Mouse (Mus musculus): ENCODE data around the gene Jag2. TPM values are rescaled to one million over a fixed set of nuclear protein-coding genes. Genes with fewer than 3 reads are reported as not detected.
A peak's percentile ranks its signal among the peaks of the same experiment; 100 is the strongest.

The Jag2 gene
- polyA plus RNA-seq, 1 experiment from 2014 or later, result 3.7 TPM

GRCm38 (mm10) chr12:112876332-112877072 is 53.1 kb downstream of the Jag2 start:
- 0 out of 2 replicates have a peak overlapping the region, but pooled peaks have one; percentile 43 for H3K9ac ChIP-seq
- no peak overlapping the region for H3K27ac ChIP-seq
- peaks cover 35% of the 10 kb centered on the region for H3K4me1 ChIP-seq (replicated peaks)
- WGBS, result 6% methylated on average over 28 of the region's 28 CpGs
- no peaks in the 10 kb centered on the region for H3K36me3 ChIP-seq
- H3K27me3 ChIP-seq, result peaks cover 93% of the 10 kb centered on the region
- peak overlapping the region; percentile 83 for H3K4me2 ChIP-seq
- no peaks in the 10 kb centered on the region for H3K9me3 ChIP-seq (replicated peaks)
- peak overlapping the region; percentile 45 for H3K4me3 ChIP-seq
- ATAC-seq (replicated peaks; ENCODE audit: insufficient number of reproducible peaks, insufficient read depth, low FRiP score, low read depth), result no peak

- Histone ChIP-seq H3K4me2 (no peak overlapping the region), H3K4me3 (no peak overlapping the region), H3K4me1 (replicated peaks) (peaks cover 38% of the 10 kb centered on the region), H3K9ac (no peak overlapping the region), H3K36me3 (no peaks in the 10 kb centered on the region), H3K9me3 (replicated peaks) (no peaks in the 10 kb centered on the region), H3K27me3 (peaks cover 99% of the 10 kb centered on the region), H3K27ac (no peak overlapping the region)
- peak; percentile 23; the same call in 1 of the 2 replicates for ATAC-seq (replicated peaks; ENCODE audit: insufficient number of reproducible peaks, insufficient read depth, low FRiP score, low read depth)
- WGBS, result 20% methylated on average over 16 of the region's 16 CpGs
Measured at GRCm38 (mm10) chr12:112875225-112876013, 54.2 kb downstream of the Jag2 start.

- Histone ChIP-seq H3K9ac (no peak overlapping the region), H3K27me3 (peaks cover 89% of the 10 kb centered on the region), H3K9me3 (replicated peaks) (no peaks in the 10 kb centered on the region), H3K4me3 (peak overlapping the region; percentile 30; the same call in 1 of the 2 replicates), H3K36me3 (no peaks in the 10 kb centered on the region), H3K4me1 (replicated peaks) (peaks cover 43% of the 10 kb centered on the region), H3K27ac (no peak overlapping the region), H3K4me2 (peak overlapping the region; percentile 59)
- ATAC-seq (replicated peaks; ENCODE audit: insufficient number of reproducible peaks, insufficient read depth, low FRiP score, low read depth), result no peak
- 14% methylated on average over 22 of the region's 22 CpGs for WGBS
Measured at GRCm38 (mm10) chr12:112874199-112874598, 55.4 kb downstream of the Jag2 start.

- Histone ChIP-seq H3K27me3 (peaks cover 87% of the 10 kb centered on the region), H3K4me2 (peak overlapping the region; percentile 59), H3K9me3 (replicated peaks) (no peaks in the 10 kb centered on the region), H3K36me3 (no peaks in the 10 kb centered on the region), H3K4me1 (replicated peaks) (peaks cover 43% of the 10 kb centered on the region), H3K4me3 (peak overlapping the region; percentile 30; the same call in 1 of the 2 replicates), H3K27ac (no peak overlapping the region), H3K9ac (no peak overlapping the region)
- 19% methylated on average over 18 of the region's 18 CpGs for WGBS
- no peak for ATAC-seq (replicated peaks; ENCODE audit: insufficient number of reproducible peaks, insufficient read depth, low FRiP score, low read depth)
Measured at GRCm38 (mm10) chr12:112873452-112874190, 56.0 kb downstream of the Jag2 start.

GRCm38 (mm10) chr12:112872991-112873390 is 56.6 kb downstream of the Jag2 start:
- Histone ChIP-seq H3K4me3 (no peak overlapping the region), H3K4me1 (replicated peaks) (peaks cover 44% of the 10 kb centered on the region), H3K9ac (no peak overlapping the region), H3K27me3 (peaks cover 86% of the 10 kb centered on the region), H3K36me3 (no peaks in the 10 kb centered on the region), H3K9me3 (replicated peaks) (no peaks in the 10 kb centered on the region), H3K4me2 (no peak overlapping the region), H3K27ac (no peak overlapping the region)
- no peak for ATAC-seq (replicated peaks; ENCODE audit: insufficient number of reproducible peaks, insufficient read depth, low FRiP score, low read depth)
- WGBS, result 75% methylated on average over 10 of the region's 10 CpGs

- H3K27ac ChIP-seq, result no peak overlapping the region
- 82% methylated on average over 2 of the region's 2 CpGs for WGBS
- no peak overlapping the region for H3K4me3 ChIP-seq
- peaks cover 69% of the 10 kb centered on the region for H3K27me3 ChIP-seq
- no peaks in the 10 kb centered on the region for H3K9me3 ChIP-seq (replicated peaks)
- H3K9ac ChIP-seq, result no peak overlapping the region
- no peak overlapping the region for H3K4me2 ChIP-seq
- H3K36me3 ChIP-seq, result no peaks in the 10 kb centered on the region
- no peak for ATAC-seq (replicated peaks; ENCODE audit: insufficient number of reproducible peaks, insufficient read depth, low FRiP score, low read depth)
- peaks cover 31% of the 10 kb centered on the region for H3K4me1 ChIP-seq (replicated peaks)
Measured at GRCm38 (mm10) chr12:112871272-112871671, 58.3 kb downstream of the Jag2 start.

- Histone ChIP-seq H3K4me2 (no peak overlapping the region), H3K4me3 (no peak overlapping the region), H3K9ac (no peak overlapping the region), H3K9me3 (replicated peaks) (no peaks in the 10 kb centered on the region), H3K36me3 (no peaks in the 10 kb centered on the region), H3K27ac (no peak overlapping the region), H3K4me1 (replicated peaks) (peaks cover 26% of the 10 kb centered on the region), H3K27me3 (peaks cover 64% of the 10 kb centered on the region)
- WGBS, result 46% methylated on average over 13 of the region's 13 CpGs
- ATAC-seq (replicated peaks; ENCODE audit: insufficient number of reproducible peaks, insufficient read depth, low FRiP score, low read depth), result no peak
Measured at GRCm38 (mm10) chr12:112870775-112871174, 58.8 kb downstream of the Jag2 start.

GRCm38 (mm10) chr12:112869783-112870204 is 59.8 kb downstream of the Jag2 start:
- no peak for ATAC-seq (replicated peaks; ENCODE audit: insufficient number of reproducible peaks, insufficient read depth, low FRiP score, low read depth)
- Histone ChIP-seq H3K4me3 (no peak overlapping the region), H3K4me2 (peak overlapping the region; percentile 41), H3K9me3 (replicated peaks) (no peaks in the 10 kb centered on the region), H3K9ac (no peak overlapping the region), H3K36me3 (no peaks in the 10 kb centered on the region), H3K4me1 (replicated peaks) (peaks cover 25% of the 10 kb centered on the region), H3K27ac (no peak overlapping the region), H3K27me3 (peaks cover 59% of the 10 kb centered on the region)
- 6% methylated on average over 16 of the region's 16 CpGs for WGBS

GRCm38 (mm10) chr12:112868178-112869087 is 61.1 kb downstream of the Jag2 start, which contains the start of gene Gpr132:
Gpr132 (minus strand) TSS chr12:112868228.
- Histone ChIP-seq H3K4me2 (no peak within 1 kb of the TSS), H3K36me3 (no peaks in the 10 kb centered on the region), H3K9me3 (replicated peaks) (no peaks in the 10 kb centered on the region), H3K27ac (no peak within 1 kb of the TSS), H3K27me3 (peaks cover 45% of the 10 kb centered on the region), H3K9ac (no peak within 1 kb of the TSS), H3K4me1 (replicated peaks) (peaks cover 16% of the 10 kb centered on the region), H3K4me3 (no peak within 1 kb of the TSS)
- ATAC-seq (replicated peaks; ENCODE audit: insufficient number of reproducible peaks, insufficient read depth, low FRiP score, low read depth), result no peak
- WGBS, result 67% methylated on average over 13 of the region's 13 CpGs

GRCm38 (mm10) chr12:112867106-112867674 is 62.4 kb downstream of the Jag2 start:
- peaks cover 16% of the 10 kb centered on the region for H3K4me1 ChIP-seq (replicated peaks)
- no peak overlapping the region for H3K27ac ChIP-seq
- H3K9ac ChIP-seq, result no peak overlapping the region
- no peaks in the 10 kb centered on the region for H3K36me3 ChIP-seq
- no peak overlapping the region for H3K4me3 ChIP-seq
- ATAC-seq (replicated peaks; ENCODE audit: insufficient number of reproducible peaks, insufficient read depth, low FRiP score, low read depth), result no peak
- no peak overlapping the region for H3K4me2 ChIP-seq
- no peaks in the 10 kb centered on the region for H3K9me3 ChIP-seq (replicated peaks)
- H3K27me3 ChIP-seq, result peaks cover 33% of the 10 kb centered on the region
- WGBS, result 85% methylated on average over 7 of the region's 7 CpGs

Measured in heart, embryonic 15.5 days (tissue).